In the genomic region with DNA sequence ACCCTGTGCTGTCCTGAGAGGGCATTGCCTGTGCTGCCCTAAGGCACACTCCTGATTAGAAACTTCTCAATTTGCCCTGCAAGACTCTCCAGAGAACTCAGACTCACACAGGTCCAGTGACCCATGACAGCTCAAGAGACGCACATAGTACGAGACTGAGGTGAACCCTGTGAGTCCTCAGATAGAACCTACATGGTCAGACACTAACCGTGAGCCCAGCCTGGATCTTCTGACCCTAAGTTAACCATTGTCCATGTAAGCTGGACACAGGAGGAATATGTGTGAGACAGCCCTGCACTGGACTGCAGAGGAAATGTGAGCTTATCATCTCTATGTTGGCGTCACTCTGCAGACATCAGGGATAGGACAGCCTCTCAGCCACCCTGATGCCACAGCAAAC, we compare ENCODE assay signal across 20 mouse cellular contexts.
DNase-seq lines count a peak whose midpoint lies in the region; ATAC-seq and TF ChIP-seq lines count a peak whose summit lies in the region.
"Had no signal": no experiment of that assay in that cellular context is flagged by ENCODE, and none has a peak within 500 bp of the region (broad histone marks: within the 10 kb centered on the region; RNA-seq: fewer than 3 reads in every experiment).

No protein-coding gene starts in this region.

- peak; percentile 16 for DNase-seq in kidney, adult 11 months
- DNase-seq in kidney, postnatal 4 days = no peak
- DNase-seq in left cerebral cortex, adult 2 months (ENCODE audit: extremely low spot score in 1 of 2, low spot score in 2 of 2) = no peak
- DNase-seq in left cerebral cortex, postnatal 25 days (ENCODE audit: low spot score in 2 of 2) = no peak
- DNase-seq in kidney, postnatal 0 days (ENCODE audit: low spot score) = no peak
- no peak for DNase-seq in urinary bladder, adult 18-20 months (ENCODE audit: low spot score in 2 of 2)
- DNase-seq in neural tube, embryonic 10.5 days (ENCODE audit: extremely low spot score, low spot score) = no peak
- DNase-seq: adrenal gland, adult 8-10 months; adrenal gland, postnatal 36 days; cerebellum, adult 11 months; cerebellum, adult 8-10 months; cerebellum, postnatal 25 days; gastrocnemius, postnatal 36 days; heart, postnatal 4 days had no signal

- H3K4me1 ChIP-seq in kidney, postnatal 0 days (replicated peaks; ENCODE audit: insufficient read depth, low read length) = no peaks in the 10 kb centered on the region
- no peaks in the 10 kb centered on the region for H3K4me1 ChIP-seq in small intestine, adult 2 months (ENCODE audit: control insufficient read depth, insufficient read depth, insufficient read length, low read length)
- H3K4me1 ChIP-seq: heart, embryonic 13.5 days; hindbrain, embryonic 12.5 days had no signal

- no peak overlapping the region for H3K4me2 ChIP-seq in kidney, postnatal 0 days (ENCODE audit: low read length)
- H3K4me2 ChIP-seq: heart, embryonic 13.5 days; hindbrain, embryonic 12.5 days had no signal

- no peaks in the 10 kb centered on the region for H3K9me3 ChIP-seq in kidney, postnatal 0 days (replicated peaks; ENCODE audit: low read length)
- H3K9me3 ChIP-seq: heart, embryonic 13.5 days; hindbrain, embryonic 12.5 days had no signal

- H3K27ac ChIP-seq in left cerebral cortex, adult 2 months = peak overlapping the region; percentile 45
- H3K27ac ChIP-seq in kidney, postnatal 0 days = no peak overlapping the region
- 0 out of 2 replicates have a peak overlapping the region, but pooled peaks have one; percentile 7 for H3K27ac ChIP-seq in small intestine, adult 2 months (ENCODE audit: insufficient read depth, low read depth, low read length)
- H3K27ac ChIP-seq: heart, embryonic 13.5 days; hindbrain, embryonic 12.5 days had no signal

- peak; percentile 87 for ATAC-seq in kidney, postnatal 0 days (replicated peaks; ENCODE audit: low FRiP score, low read depth)
- ATAC-seq: forebrain, embryonic 14.5 days; hindbrain, embryonic 16.5 days had no signal

- intact Hi-C loops in left cerebral cortex, adult 2 months (cut with DNase I) = no loop called here
- intact Hi-C loops in left cerebral cortex, postnatal 25 days (cut with DNase I) = no loop called here

- WGBS in kidney, postnatal 0 days = 72% methylated on average over 4 of the region's 4 CpGs
- 85% methylated on average over 4 of the region's 4 CpGs for WGBS in small intestine, adult 2 months

- no peak for TF ChIP-seq CTCF in left cerebral cortex, adult 2 months (IDR thresholded peaks at IDR 0.05)
- TF ChIP-seq CTCF in kidney, postnatal 0 days (IDR thresholded peaks at IDR 0.05; ENCODE audit: low read depth) = no peak
- TF ChIP-seq CTCF in small intestine, adult 2 months (IDR thresholded peaks at IDR 0.05; ENCODE audit: extremely low read depth, insufficient read length, insufficient replicate concordance, low read depth, low read length) = no peak

- no peaks in the 10 kb centered on the region for H3K36me3 ChIP-seq in kidney, postnatal 0 days (ENCODE audit: insufficient read depth, low read length)
- H3K36me3 ChIP-seq in small intestine, adult 2 months (ENCODE audit: control insufficient read depth, insufficient read depth, low read length) = no peaks in the 10 kb centered on the region
- H3K36me3 ChIP-seq: G1E; heart, embryonic 13.5 days; hindbrain, embryonic 12.5 days had no signal

- no peaks in the 10 kb centered on the region for H3K27me3 ChIP-seq in kidney, postnatal 0 days (ENCODE audit: insufficient read depth, low read length)
- no peaks in the 10 kb centered on the region for H3K27me3 ChIP-seq in small intestine, adult 2 months (ENCODE audit: control insufficient read depth, insufficient read depth, low read length)
- H3K27me3 ChIP-seq: heart, embryonic 13.5 days; hindbrain, embryonic 12.5 days had no signal

- TF ChIP-seq POLR2A in small intestine, adult 2 months (IDR thresholded peaks at IDR 0.05; ENCODE audit: low read depth, low read length) = no peak

- no peak overlapping the region for H3K9ac ChIP-seq in kidney, postnatal 0 days (ENCODE audit: low read depth, low read length)
- H3K9ac ChIP-seq: heart, embryonic 13.5 days; hindbrain, embryonic 12.5 days had no signal

- H3K4me3 ChIP-seq in left cerebral cortex, adult 2 months = no peak overlapping the region
- no peak overlapping the region for H3K4me3 ChIP-seq in kidney, postnatal 0 days (replicated peaks; ENCODE audit: low read depth, low read length)
- no peak overlapping the region for H3K4me3 ChIP-seq in small intestine, adult 2 months (ENCODE audit: low read depth, low read length)
- H3K4me3 ChIP-seq: heart, embryonic 13.5 days; hindbrain, embryonic 12.5 days had no signal
